Mouse (Mus musculus) c-Kit-positive CD71-positive TER-119-positive erythroid progenitor cells, embryonic 14.5 days (primary cell): ENCODE data around the gene Pim1.
"Not testable (repeated sequence)": the region's sequence is repeated elsewhere in the genome, so short reads cannot be mapped to it uniquely, and the experiment has no call there.

Experiments
- DNase-seq: peaks from one replicate; pipeline ENCODE4 v3.0.0-alpha.2; 2013; ENCODE audit warnings: low spot score

Gene Pim1

GRCm38 (mm10) chr17:29494062-29494731 is 3.6 kb downstream of the Pim1 start:
- DNase-seq: no peak

- no peak for DNase-seq
These were observed 4.2 kb downstream of the Pim1 start for GRCm38 (mm10) chr17:29494732-29495076.

GRCm38 (mm10) chr17:29496211-29497070 is 5.9 kb downstream of the Pim1 start:
- DNase-seq: peak; percentile 68

GRCm38 (mm10) chr17:29497071-29497354 is 6.5 kb downstream of the Pim1 start:
- no peak for DNase-seq

- not testable (repeated sequence) for DNase-seq
These were observed 6.9 kb downstream of the Pim1 start for GRCm38 (mm10) chr17:29497481-29497880.

GRCm38 (mm10) chr17:29498028-29498427 is 7.5 kb downstream of the Pim1 start:
- no peak for DNase-seq

GRCm38 (mm10) chr17:29498952-29499351 is 8.4 kb downstream of the Pim1 start:
- DNase-seq: not testable (repeated sequence)

- peak; percentile 97 for DNase-seq
These were observed 9.0 kb downstream of the Pim1 start for GRCm38 (mm10) chr17:29499511-29499910.

- peak; percentile 54 for DNase-seq
These were observed 9.7 kb downstream of the Pim1 start for GRCm38 (mm10) chr17:29500243-29500740.

GRCm38 (mm10) chr17:29500802-29501469 is 10.4 kb downstream of the Pim1 start:
- peak; percentile 89 for DNase-seq

GRCm38 (mm10) chr17:29502005-29502668 is 11.6 kb downstream of the Pim1 start:
- DNase-seq: peak; percentile 67

GRCm38 (mm10) chr17:29502669-29503665 is 12.4 kb downstream of the Pim1 start:
- peak; percentile 59 for DNase-seq

- no peak for DNase-seq
These were observed 13.1 kb downstream of the Pim1 start for GRCm38 (mm10) chr17:29503700-29504099.

GRCm38 (mm10) chr17:29508927-29509608 is 18.5 kb downstream of the Pim1 start:
- DNase-seq: no peak

GRCm38 (mm10) chr17:29510691-29511090 is 20.1 kb downstream of the Pim1 start:
- DNase-seq: no peak

- peak; percentile 84 for DNase-seq
These were observed 22.6 kb downstream of the Pim1 start for GRCm38 (mm10) chr17:29513044-29513730.

GRCm38 (mm10) chr17:29514435-29514834 is 23.9 kb downstream of the Pim1 start:
- peak; percentile 84 for DNase-seq

- not testable (repeated sequence) for DNase-seq
These were observed 28.1 kb downstream of the Pim1 start for GRCm38 (mm10) chr17:29518665-29519064.

GRCm38 (mm10) chr17:29519731-29520130 is 29.2 kb downstream of the Pim1 start:
- no peak for DNase-seq

GRCm38 (mm10) chr17:29525613-29526012 is 35.1 kb downstream of the Pim1 start:
- DNase-seq: no peak
